Mouse (Mus musculus) left cerebral cortex, adult 8-10 months (tissue): ENCODE measurements around the gene Hemk1. TPM values are rescaled to one million over a fixed set of nuclear protein-coding genes. Genes with fewer than 3 reads are reported as not detected.

Experiments
- DNase-seq, 2 experiments: peaks; one replicate each; pipeline ENCODE4 v3.0.0; 2022; ENCODE audit warnings: low spot score in 2 of 2
- total RNA-seq, 4 experiments: library from RNA; stranded (reverse); gene quantifications; 2 replicates each; pipeline ENCODE4 v1.2.4; 2022

Hemk1 gene
- total RNA-seq, 4 experiments from 2014 or later: 14.9 to 20.6 (median 18.7) TPM

DNA sequence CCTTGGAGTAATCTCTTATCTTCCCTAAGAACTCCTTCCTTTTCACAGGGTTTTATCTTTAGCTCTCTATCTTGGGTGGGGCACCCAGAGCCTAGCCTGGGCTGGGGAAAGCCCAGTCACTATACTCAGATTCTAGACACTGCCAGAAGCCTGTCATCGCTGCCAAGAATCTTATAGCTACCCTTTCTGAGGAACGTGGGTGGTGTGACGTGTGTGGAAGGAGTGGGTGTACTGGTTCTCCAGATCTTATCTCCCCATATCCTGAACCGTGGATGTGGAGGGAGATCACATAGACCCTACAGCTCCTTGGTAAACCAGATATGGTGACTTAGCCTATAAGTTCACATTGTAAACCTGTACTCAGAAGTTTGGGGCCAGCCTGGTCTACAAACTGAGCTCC, 42.5 kb downstream of the Hemk1 start:
- DNase-seq: peak in 1 of 2 experiments; percentile 50

GRCm38 (mm10) chr9:107294249-107294648, 43.9 kb downstream of the Hemk1 start:
- DNase-seq: peak in 1 of 2 experiments; percentile 61

GRCm38 (mm10) chr9:107290897-107291296, 47.3 kb downstream of the Hemk1 start:
- peak in 1 of 2 experiments; percentile 58 for DNase-seq

- no peak for DNase-seq
These were observed 48.7 kb downstream of the Hemk1 start, which contains the start of gene Mapkapk3 for GRCm38 (mm10) chr9:107289211-107290076. Gene Mapkapk3 (minus strand): TSS chr9:107289877.

- DNase-seq: no peak
These were observed 49.4 kb downstream of the Hemk1 start for GRCm38 (mm10) chr9:107288711-107289110.

- DNase-seq: no peak
These were observed 50.0 kb downstream of the Hemk1 start for GRCm38 (mm10) chr9:107288105-107288650.

DNA sequence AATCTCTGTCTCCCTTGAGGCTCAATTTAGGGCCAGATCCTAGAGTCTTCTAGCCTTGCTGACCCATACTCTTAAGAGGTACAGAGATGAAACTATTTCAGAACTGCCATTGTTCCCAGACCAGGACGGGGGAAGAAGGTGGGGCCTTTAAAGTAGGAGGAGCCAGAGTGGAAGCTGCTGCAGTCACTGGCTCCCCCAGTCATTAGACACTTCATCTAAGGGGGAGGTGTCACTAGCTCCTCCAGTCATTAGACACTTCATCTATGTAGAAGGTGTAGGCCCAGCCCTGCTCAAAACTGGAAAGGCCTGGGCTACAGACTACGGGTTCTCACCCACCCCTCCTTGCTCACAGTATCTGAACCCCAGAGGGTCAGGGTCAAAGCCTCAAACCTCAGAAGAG, 50.9 kb downstream of the Hemk1 start:
- no peak for DNase-seq

- DNase-seq: no peak
These were observed 53.1 kb downstream of the Hemk1 start for GRCm38 (mm10) chr9:107285009-107285408.

DNA sequence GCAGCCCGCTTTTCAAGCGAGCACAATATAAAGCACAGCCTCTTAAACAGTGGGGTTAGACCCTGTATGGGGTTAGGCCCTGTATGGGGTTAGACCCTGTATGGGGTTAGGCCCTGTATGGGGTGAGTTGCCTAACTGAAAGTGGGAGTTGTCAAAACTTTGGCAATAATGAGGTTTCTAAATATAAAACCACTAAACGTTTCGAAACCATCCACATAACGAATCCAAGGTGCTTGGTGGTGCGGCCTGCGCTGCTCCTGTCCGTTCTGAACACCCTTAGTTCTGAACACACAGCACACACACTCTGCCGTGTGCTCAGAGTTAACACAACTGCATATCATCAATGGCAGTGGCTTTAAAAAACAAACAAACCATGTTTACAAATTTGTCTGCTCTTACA, 55.2 kb downstream of the Hemk1 start:
- no peak for DNase-seq

GRCm38 (mm10) chr9:107281241-107281987, 56.7 kb downstream of the Hemk1 start:
- no peak for DNase-seq

- DNase-seq: no peak
These were observed 57.7 kb downstream of the Hemk1 start for GRCm38 (mm10) chr9:107280322-107281027.

GRCm38 (mm10) chr9:107279378-107280321, 58.5 kb downstream of the Hemk1 start:
- no peak for DNase-seq

- no peak for DNase-seq
These were observed 59.4 kb downstream of the Hemk1 start for GRCm38 (mm10) chr9:107278527-107279377.

DNA sequence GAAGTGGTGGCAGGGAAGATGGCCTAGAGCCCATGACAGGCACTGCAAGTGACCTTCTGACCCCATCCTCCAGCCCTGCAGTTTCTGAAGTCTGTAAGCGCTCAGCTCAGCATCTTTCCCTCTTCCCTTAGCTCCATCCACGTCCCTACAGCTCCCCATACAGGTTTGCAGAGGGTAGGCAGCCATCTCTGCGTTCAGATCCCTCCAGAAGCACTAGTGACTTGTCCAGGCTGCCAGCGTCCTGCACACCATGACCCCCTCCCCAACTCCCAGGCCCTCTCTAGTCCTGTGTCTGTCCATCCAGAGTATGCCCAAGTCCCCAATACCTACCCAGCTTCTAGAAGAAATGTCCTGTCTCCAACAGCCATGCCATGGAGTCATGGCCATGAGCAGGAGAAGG, 60.0 kb downstream of the Hemk1 start:
- no peak for DNase-seq

DNA sequence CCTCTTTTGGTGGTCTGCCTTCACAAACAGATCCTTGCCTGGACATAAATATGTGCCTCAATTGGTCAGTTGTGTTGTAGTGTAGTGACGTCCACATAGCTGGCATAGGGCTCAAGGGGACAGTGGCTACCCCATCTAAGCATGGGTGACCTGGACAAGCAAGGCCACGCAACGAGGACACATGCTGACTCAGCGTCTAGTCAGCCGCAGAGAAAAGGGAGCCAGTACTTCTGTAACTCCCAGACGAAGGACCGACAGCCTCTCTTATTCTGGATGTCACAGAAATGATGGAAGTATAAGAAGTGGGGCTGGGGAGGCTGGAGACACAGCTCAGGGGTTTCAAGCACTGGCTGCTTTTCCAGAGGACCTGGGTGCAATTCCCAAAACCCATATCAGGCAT, 60.5 kb downstream of the Hemk1 start:
- no peak for DNase-seq
